Mouse (Mus musculus): Measurements from ENCODE around the gene Syt17. TPM values are rescaled to one million over a fixed set of nuclear protein-coding genes. Genes with fewer than 3 reads are reported as not detected.
"Not testable (repeated sequence)": the region's sequence is repeated elsewhere in the genome, so short reads cannot be mapped to it uniquely, and the experiment has no call there.

Gene Syt17
- total RNA-seq, 1 experiment: 0.67 TPM

DNA sequence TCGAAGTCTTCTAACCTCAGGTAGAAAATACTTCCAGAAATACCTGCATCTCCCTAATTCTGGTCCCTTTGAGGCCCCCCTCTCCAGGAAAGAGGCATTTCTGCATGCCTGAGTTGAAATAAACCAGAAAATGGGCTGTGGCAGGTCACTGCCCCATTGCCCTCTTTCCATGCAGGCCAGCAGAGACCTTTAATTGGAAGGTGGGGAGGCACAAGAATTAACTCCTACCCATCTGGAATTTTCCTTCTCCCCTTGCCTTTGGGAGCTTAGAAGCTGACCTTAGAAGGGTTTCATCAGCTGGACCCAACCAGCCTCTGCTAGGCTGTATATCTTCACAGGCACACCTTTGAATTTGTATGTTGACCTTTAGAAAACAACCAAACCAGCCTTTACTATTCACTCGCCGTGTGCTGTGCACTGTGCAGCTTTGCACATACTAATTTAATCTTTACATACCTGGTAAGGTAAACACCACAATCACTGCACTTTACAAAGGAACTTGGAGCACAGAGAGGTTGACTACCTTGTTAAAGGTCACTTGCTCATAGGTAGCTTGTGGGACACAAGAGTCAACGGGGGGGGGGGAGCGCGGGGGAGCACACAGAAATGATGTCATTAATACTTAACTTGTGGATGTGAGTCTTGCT is 84.3 kb downstream of the Syt17 start:
- no peak for DNase-seq (ENCODE audit: low read depth, low spot score)
- no peak overlapping the region for H3K9ac ChIP-seq (ENCODE audit: insufficient read depth, low read depth, low read length, poor library complexity, severe bottlenecking)
- in situ Hi-C loops (cut with MboI; ENCODE audit: low sequenced_read_pairs in 2 of 2, unreplicated experiment in 2 of 2): no loop called here
- no peaks in the 10 kb centered on the region for H3K4me1 ChIP-seq (ENCODE audit: control insufficient read depth in 2 of 2, insufficient read depth in 2 of 2, low read length in 2 of 2, poor library complexity in 1 of 2)
- H3K9me3 ChIP-seq (ENCODE audit: control insufficient read depth, insufficient read depth, low read depth, low read length): no peaks in the 10 kb centered on the region
- no peak overlapping the region for H3K27ac ChIP-seq (ENCODE audit: insufficient read depth, low read depth, low read length, poor library complexity, severe bottlenecking)
- no peaks in the 10 kb centered on the region for H3K36me3 ChIP-seq (ENCODE audit: control insufficient read depth, insufficient read depth, low read length, poor library complexity, severe bottlenecking)
- TF ChIP-seq CHD2 (IDR thresholded peaks at IDR 0.05; ENCODE audit: low read depth, low read length) (no peak), ZC3H11A (IDR thresholded peaks at IDR 0.05; ENCODE audit: borderline replicate concordance, low read depth, low read length) (no peak), ZNF384 (IDR thresholded peaks at IDR 0.05; ENCODE audit: low read depth, low read length) (no peak), MAFK (IDR thresholded peaks at IDR 0.05; ENCODE audit: insufficient read depth, low read depth, low read length) (no peak), HCFC1 (IDR thresholded peaks at IDR 0.05; ENCODE audit: borderline replicate concordance, insufficient read depth, low read length) (no peak)
- no peak overlapping the region for H3K4me3 ChIP-seq (ENCODE audit: insufficient read depth in 1 of 2, low read depth in 1 of 2, low read length in 2 of 2, poor library complexity in 1 of 2, severe bottlenecking in 1 of 2)

- H3K36me3 ChIP-seq (ENCODE audit: control insufficient read depth, insufficient read depth, low read length, poor library complexity, severe bottlenecking): no peaks in the 10 kb centered on the region
- TF ChIP-seq ZNF384 (IDR thresholded peaks at IDR 0.05; ENCODE audit: low read depth, low read length) (no peak), MAFK (IDR thresholded peaks at IDR 0.05; ENCODE audit: insufficient read depth, low read depth, low read length) (no peak), ZC3H11A (IDR thresholded peaks at IDR 0.05; ENCODE audit: borderline replicate concordance, low read depth, low read length) (no peak), CHD2 (IDR thresholded peaks at IDR 0.05; ENCODE audit: low read depth, low read length) (no peak)
- H3K9ac ChIP-seq (ENCODE audit: insufficient read depth, low read depth, low read length, poor library complexity, severe bottlenecking): no peak overlapping the region
- no peak overlapping the region for H3K27ac ChIP-seq (ENCODE audit: insufficient read depth, low read depth, low read length, poor library complexity, severe bottlenecking)
- DNase-seq (ENCODE audit: low read depth, low spot score): no peak
- H3K4me3 ChIP-seq (ENCODE audit: insufficient read depth in 1 of 2, low read depth in 1 of 2, low read length in 2 of 2, poor library complexity in 1 of 2, severe bottlenecking in 1 of 2): no peak overlapping the region
- no peaks in the 10 kb centered on the region for H3K4me1 ChIP-seq (ENCODE audit: control insufficient read depth in 2 of 2, insufficient read depth in 2 of 2, low read length in 2 of 2, poor library complexity in 1 of 2)
- in situ Hi-C loops (cut with MboI; ENCODE audit: low sequenced_read_pairs in 2 of 2, unreplicated experiment in 2 of 2): no loop called here
- no peaks in the 10 kb centered on the region for H3K9me3 ChIP-seq (ENCODE audit: control insufficient read depth, insufficient read depth, low read depth, low read length)
Measured at GRCm38 (mm10) chr7:118362931-118363330, 85.1 kb downstream of the Syt17 start.

DNA sequence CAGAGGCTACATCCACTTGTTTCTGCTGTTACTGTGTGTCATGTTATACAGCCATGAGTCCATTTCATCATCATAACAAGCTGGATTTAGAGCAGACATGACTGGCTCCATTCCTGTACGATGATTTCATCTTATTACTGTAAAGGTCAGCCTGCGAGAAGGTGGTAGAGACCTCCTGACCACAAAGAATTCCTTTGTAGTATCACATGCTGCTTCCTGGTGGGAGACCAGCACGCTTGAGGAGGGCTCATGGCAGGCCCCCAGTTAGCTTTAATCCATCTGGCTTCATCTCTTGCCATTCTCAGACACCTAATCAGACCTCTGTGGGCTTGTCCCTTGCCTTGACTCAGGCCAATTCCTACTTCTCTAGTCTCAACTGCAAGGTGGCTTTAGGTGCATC is 85.8 kb downstream of the Syt17 start:
- no peak overlapping the region for H3K4me3 ChIP-seq (ENCODE audit: insufficient read depth in 1 of 2, low read depth in 1 of 2, low read length in 2 of 2, poor library complexity in 1 of 2, severe bottlenecking in 1 of 2)
- TF ChIP-seq ZNF384 (IDR thresholded peaks at IDR 0.05; ENCODE audit: low read depth, low read length) (no peak), HCFC1 (IDR thresholded peaks at IDR 0.05; ENCODE audit: borderline replicate concordance, insufficient read depth, low read length) (no peak), MAFK (IDR thresholded peaks at IDR 0.05; ENCODE audit: insufficient read depth, low read depth, low read length) (no peak)
- DNase-seq (ENCODE audit: low read depth, low spot score): no peak
- H3K36me3 ChIP-seq (ENCODE audit: control insufficient read depth, insufficient read depth, low read length, poor library complexity, severe bottlenecking): no peaks in the 10 kb centered on the region
- no peaks in the 10 kb centered on the region for H3K4me1 ChIP-seq (ENCODE audit: control insufficient read depth in 2 of 2, insufficient read depth in 2 of 2, low read length in 2 of 2, poor library complexity in 1 of 2)
- no peaks in the 10 kb centered on the region for H3K9me3 ChIP-seq (ENCODE audit: control insufficient read depth, insufficient read depth, low read depth, low read length)
- no peak overlapping the region for H3K27ac ChIP-seq (ENCODE audit: insufficient read depth, low read depth, low read length, poor library complexity, severe bottlenecking)
- H3K9ac ChIP-seq (ENCODE audit: insufficient read depth, low read depth, low read length, poor library complexity, severe bottlenecking): no peak overlapping the region
- in situ Hi-C loops (cut with MboI; ENCODE audit: low sequenced_read_pairs in 2 of 2, unreplicated experiment in 2 of 2): no loop called here

DNA sequence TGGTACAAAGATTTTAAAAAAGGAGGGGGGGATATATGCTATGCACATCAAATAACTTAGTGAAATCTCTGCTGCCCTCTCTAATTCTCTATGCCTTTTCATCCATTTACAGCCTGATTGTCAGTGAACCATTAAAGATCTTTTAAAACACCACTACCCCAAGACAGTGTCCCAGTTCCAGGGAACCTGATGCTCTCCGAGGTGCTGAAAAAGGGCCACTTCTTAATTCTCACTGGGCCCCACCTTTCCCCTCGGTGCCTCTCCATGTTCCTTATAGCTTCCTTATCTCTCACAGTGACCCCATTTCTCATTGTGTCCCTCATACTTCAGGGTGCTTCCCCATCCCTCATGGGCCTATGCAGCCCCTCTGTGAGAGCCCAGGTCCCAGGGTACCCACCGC is 89.0 kb downstream of the Syt17 start:
- in situ Hi-C loops (cut with MboI; ENCODE audit: low sequenced_read_pairs in 2 of 2, unreplicated experiment in 2 of 2): no loop called here
- Histone ChIP-seq H3K4me3 (ENCODE audit: insufficient read depth in 1 of 2, low read depth in 1 of 2, low read length in 2 of 2, poor library complexity in 1 of 2, severe bottlenecking in 1 of 2) (no peak overlapping the region), H3K27ac (ENCODE audit: insufficient read depth, low read depth, low read length, poor library complexity, severe bottlenecking) (no peak overlapping the region), H3K36me3 (ENCODE audit: control insufficient read depth, insufficient read depth, low read length, poor library complexity, severe bottlenecking) (no peaks in the 10 kb centered on the region), H3K4me1 (ENCODE audit: control insufficient read depth in 2 of 2, insufficient read depth in 2 of 2, low read length in 2 of 2, poor library complexity in 1 of 2) (no peaks in the 10 kb centered on the region), H3K9me3 (ENCODE audit: control insufficient read depth, insufficient read depth, low read depth, low read length) (no peaks in the 10 kb centered on the region), H3K9ac (ENCODE audit: insufficient read depth, low read depth, low read length, poor library complexity, severe bottlenecking) (no peak overlapping the region)
- no peak for TF ChIP-seq MAFK (IDR thresholded peaks at IDR 0.05; ENCODE audit: insufficient read depth, low read depth, low read length)
- no peak for TF ChIP-seq HCFC1 (IDR thresholded peaks at IDR 0.05; ENCODE audit: borderline replicate concordance, insufficient read depth, low read length)
- no peak for TF ChIP-seq ZNF384 (IDR thresholded peaks at IDR 0.05; ENCODE audit: low read depth, low read length)
- no peak for TF ChIP-seq ZC3H11A (IDR thresholded peaks at IDR 0.05; ENCODE audit: borderline replicate concordance, low read depth, low read length)
- no peak for TF ChIP-seq CHD2 (IDR thresholded peaks at IDR 0.05; ENCODE audit: low read depth, low read length)
- DNase-seq (ENCODE audit: low read depth, low spot score): no peak

GRCm38 (mm10) chr7:118356410-118357005 is 91.5 kb downstream of the Syt17 start:
- DNase-seq (ENCODE audit: low read depth, low spot score); in situ Hi-C loops (cut with MboI; ENCODE audit: low sequenced_read_pairs in 2 of 2, unreplicated experiment in 2 of 2): not testable (repeated sequence)

More at GRCm38 (mm10) chr7:118356410-118357005, 91.5 kb downstream of the Syt17 start:
- H3K27ac ChIP-seq (ENCODE audit: insufficient read depth, low read depth, low read length, poor library complexity, severe bottlenecking); H3K4me3 ChIP-seq (ENCODE audit: insufficient read depth in 1 of 2, low read depth in 1 of 2, low read length in 2 of 2, poor library complexity in 1 of 2, severe bottlenecking in 1 of 2); H3K4me1 ChIP-seq (ENCODE audit: control insufficient read depth in 2 of 2, insufficient read depth in 2 of 2, low read length in 2 of 2, poor library complexity in 1 of 2); H3K9me3 ChIP-seq (ENCODE audit: control insufficient read depth, insufficient read depth, low read depth, low read length); H3K9ac ChIP-seq (ENCODE audit: insufficient read depth, low read depth, low read length, poor library complexity, severe bottlenecking); H3K36me3 ChIP-seq (ENCODE audit: control insufficient read depth, insufficient read depth, low read length, poor library complexity, severe bottlenecking): not testable (repeated sequence)
